Mouse (Mus musculus) frontal cortex, adult (tissue): ENCODE results near the gene Maml2.
"Not testable (repeated sequence)": the region's sequence is repeated elsewhere in the genome, so short reads cannot be mapped to it uniquely, and the experiment has no call there.

ENCODE experiments used
- ATAC-seq: cut with Nextera tagmentation; 2 replicates; pipeline ENCODE4 v1.9.2; 2017; ENCODE audit warnings: mild to moderate bottlenecking, moderate library complexity, mixed read lengths; ENCODE audit not compliant: low TSS enrichment

The Maml2 gene

GRCm38 (mm10) chr9:13673304-13673703 lies 375.5 kb downstream of the Maml2 start:
- no peak for ATAC-seq

GRCm38 (mm10) chr9:13678026-13678425 lies 380.3 kb downstream of the Maml2 start:
- no peak for ATAC-seq

GRCm38 (mm10) chr9:13679696-13680095 lies 381.9 kb downstream of the Maml2 start:
- ATAC-seq = no peak

GRCm38 (mm10) chr9:13681147-13681546 lies 383.4 kb downstream of the Maml2 start:
- ATAC-seq = no peak

GRCm38 (mm10) chr9:13681581-13682038 lies 383.9 kb downstream of the Maml2 start:
- ATAC-seq = peak; percentile 100

GRCm38 (mm10) chr9:13684327-13684934 lies 386.7 kb downstream of the Maml2 start:
- no peak for ATAC-seq

GRCm38 (mm10) chr9:13686977-13687659 lies 389.4 kb downstream of the Maml2 start:
- no peak for ATAC-seq

GRCm38 (mm10) chr9:13688997-13689396 lies 391.2 kb downstream of the Maml2 start:
- ATAC-seq = no peak

GRCm38 (mm10) chr9:13690321-13690720 lies 392.6 kb downstream of the Maml2 start:
- 0 out of 2 replicates have a peak, but pooled peaks have one; percentile 29 for ATAC-seq

GRCm38 (mm10) chr9:13693693-13694284 lies 396.0 kb downstream of the Maml2 start:
- peak; percentile 89 for ATAC-seq

GRCm38 (mm10) chr9:13694293-13694692 lies 396.5 kb downstream of the Maml2 start:
- peak; percentile 88 for ATAC-seq

GRCm38 (mm10) chr9:13697041-13697811 lies 399.5 kb downstream of the Maml2 start:
- ATAC-seq = no peak

- ATAC-seq = no peak
Measured at GRCm38 (mm10) chr9:13697869-13698268, 400.1 kb downstream of the Maml2 start.

GRCm38 (mm10) chr9:13699061-13699780 lies 401.5 kb downstream of the Maml2 start:
- ATAC-seq = no peak

- no peak for ATAC-seq
Measured at GRCm38 (mm10) chr9:13699781-13700116, 402.0 kb downstream of the Maml2 start.

- no peak for ATAC-seq
Measured at GRCm38 (mm10) chr9:13701773-13702172, 404.0 kb downstream of the Maml2 start.

- ATAC-seq = no peak
Measured at GRCm38 (mm10) chr9:13703100-13703499, 405.3 kb downstream of the Maml2 start.

- no peak for ATAC-seq
Measured at GRCm38 (mm10) chr9:13704917-13705316, 407.2 kb downstream of the Maml2 start.

- ATAC-seq = no peak
Measured at GRCm38 (mm10) chr9:13707066-13707555, 409.4 kb downstream of the Maml2 start.

GRCm38 (mm10) chr9:13709436-13709835 lies 411.7 kb downstream of the Maml2 start:
- ATAC-seq = 0 out of 2 replicates have a peak, but pooled peaks have one; percentile 34

- not testable (repeated sequence) for ATAC-seq
Measured at GRCm38 (mm10) chr9:13715891-13716290, 418.1 kb downstream of the Maml2 start.
